Mouse (Mus musculus) cerebellum, postnatal 14 days (tissue): ENCODE results near the gene Kbtbd6.
"Not testable (repeated sequence)": the region's sequence is repeated elsewhere in the genome, so short reads cannot be mapped to it uniquely, and the experiment has no call there.

Experiments used
- DNase-seq, 2 experiments: peaks; one replicate each; pipeline ENCODE4 v3.0.0; 2021; ENCODE audit warnings: mixed read lengths in 2 of 2

The Kbtbd6 gene

GRCm38 (mm10) chr14:79451681-79452590 is at the start of gene Kbtbd6:
TSS of gene Kbtbd6 (plus strand) at chr14:79451835.
- peak; percentile 79 to 83 for DNase-seq

GRCm38 (mm10) chr14:79407641-79408040 is 44.0 kb upstream of the Kbtbd6 start:
- no peak for DNase-seq

GRCm38 (mm10) chr14:79409278-79409830 is 42.3 kb upstream of the Kbtbd6 start:
- no peak for DNase-seq

- DNase-seq: no peak
Measured at GRCm38 (mm10) chr14:79410662-79411061, 41.0 kb upstream of the Kbtbd6 start.

- no peak for DNase-seq
Measured at GRCm38 (mm10) chr14:79413121-79413520, 38.5 kb upstream of the Kbtbd6 start.

GRCm38 (mm10) chr14:79420083-79420685 is 31.5 kb upstream of the Kbtbd6 start:
- DNase-seq: peak in 1 of 2 experiments; percentile 13

GRCm38 (mm10) chr14:79425979-79426729 is 25.5 kb upstream of the Kbtbd6 start, which contains the start of gene Kbtbd7:
TSS of gene Kbtbd7 (plus strand) at chr14:79426511.
- DNase-seq: peak; percentile 91 to 93

GRCm38 (mm10) chr14:79426730-79427365 is 24.8 kb upstream of the Kbtbd6 start:
- peak; percentile 33 to 59 for DNase-seq

- no peak for DNase-seq
Measured at GRCm38 (mm10) chr14:79434068-79434467, 17.6 kb upstream of the Kbtbd6 start.

GRCm38 (mm10) chr14:79440655-79441054 is 11.0 kb upstream of the Kbtbd6 start:
- DNase-seq: no peak

- no peak for DNase-seq
Measured at GRCm38 (mm10) chr14:79441441-79441840, 10.2 kb upstream of the Kbtbd6 start.

- DNase-seq: no peak
Measured at GRCm38 (mm10) chr14:79444601-79445000, 7.0 kb upstream of the Kbtbd6 start.

- DNase-seq: peak; percentile 26 to 42
Measured at GRCm38 (mm10) chr14:79445055-79445620, 6.5 kb upstream of the Kbtbd6 start.

- DNase-seq: not testable (repeated sequence)
Measured at GRCm38 (mm10) chr14:79452591-79452934, 928 bp downstream of the Kbtbd6 start.

- DNase-seq: no peak
Measured at GRCm38 (mm10) chr14:79460401-79460800, 8.8 kb downstream of the Kbtbd6 start.

GRCm38 (mm10) chr14:79460988-79461387 is 9.4 kb downstream of the Kbtbd6 start:
- DNase-seq: no peak

- DNase-seq: no peak
Measured at GRCm38 (mm10) chr14:79465623-79466022, 14.0 kb downstream of the Kbtbd6 start.

- peak; percentile 68 to 77 for DNase-seq
Measured at GRCm38 (mm10) chr14:79467621-79468020, 16.0 kb downstream of the Kbtbd6 start.

- no peak for DNase-seq
Measured at GRCm38 (mm10) chr14:79473384-79473783, 21.7 kb downstream of the Kbtbd6 start.

GRCm38 (mm10) chr14:79480624-79481338 is 29.1 kb downstream of the Kbtbd6 start, which contains the start of gene Elf1:
TSS of gene Elf1 (plus strand) at chr14:79481194.
- DNase-seq: peak; percentile 98 to 99
